Mouse (Mus musculus) hindbrain, embryonic 15.5 days (tissue): ENCODE data around the gene Syt3. TPM values are rescaled to one million over a fixed set of nuclear protein-coding genes. Genes with fewer than 3 reads are reported as not detected.

Experiments used
- ATAC-seq: fragments of 200-750 bp; cut with Nextera tagmentation; 2 replicates; pipeline ENCODE4 v1.8.0; 2017; ENCODE audit warnings: low read depth, moderate number of reproducible peaks, moderate TSS enrichment; ENCODE audit not compliant: low FRiP score
- H3K27ac ChIP-seq: fragments of 300-500 bp; sonication (generic); replicated peaks from 2 replicates; pipeline ENCODE4 v1.5.1; 2015; ENCODE audit warnings: mild to moderate bottlenecking, inconsistent platforms
- H3K27me3 ChIP-seq: fragments of 300-500 bp; sonication (generic); 2 replicates; pipeline ENCODE4 v1.6.1; 2015; ENCODE audit warnings: control low read depth, inconsistent platforms
- H3K36me3 ChIP-seq: fragments of 300-500 bp; sonication (generic); 2 replicates; pipeline ENCODE4 v1.6.1; 2015; ENCODE audit warnings: control low read depth, inconsistent platforms
- H3K4me1 ChIP-seq: fragments of 300-500 bp; sonication (generic); replicated peaks from 2 replicates; pipeline ENCODE4 v1.6.1; 2015; ENCODE audit warnings: control low read depth, inconsistent platforms
- H3K4me2 ChIP-seq: fragments of 300-500 bp; sonication (generic); 2 replicates; pipeline ENCODE4 v1.6.1; 2015; ENCODE audit warnings: moderate library complexity, mild to moderate bottlenecking, inconsistent platforms
- H3K4me3 ChIP-seq: fragments of 300-500 bp; sonication (generic); 2 replicates; pipeline ENCODE4 v1.5.1; 2015; ENCODE audit warnings: mild to moderate bottlenecking, inconsistent platforms
- H3K9ac ChIP-seq: fragments of 300-500 bp; sonication (generic); 2 replicates; pipeline ENCODE4 v1.6.1; 2015; ENCODE audit warnings: inconsistent platforms
- H3K9me3 ChIP-seq: fragments of 300-500 bp; sonication (generic); 2 replicates; pipeline ENCODE4 v1.6.1; 2016; ENCODE audit warnings: control low read depth, inconsistent platforms
- WGBS: fragments of 180-500 bp; shearing (Covaris S2); methylation state at CpG from one replicate; pipeline ENCODE4 v1.1.7; 2015; 5-methylcytosine and 5-hydroxymethylcytosine counted together
- polyA plus RNA-seq: library from polyadenylated mRNA; unstranded; fragments of >200 nt; fragmentation: Nextera tagmentation; extraction: Ambion mirVana; gene quantifications from 2 replicates; pipeline ENCODE4 v1.2.1, GENCODE M21; 2015

The Syt3 gene
- polyA plus RNA-seq, 1 experiment from 2014 or later, result 68.8 TPM

DNA sequence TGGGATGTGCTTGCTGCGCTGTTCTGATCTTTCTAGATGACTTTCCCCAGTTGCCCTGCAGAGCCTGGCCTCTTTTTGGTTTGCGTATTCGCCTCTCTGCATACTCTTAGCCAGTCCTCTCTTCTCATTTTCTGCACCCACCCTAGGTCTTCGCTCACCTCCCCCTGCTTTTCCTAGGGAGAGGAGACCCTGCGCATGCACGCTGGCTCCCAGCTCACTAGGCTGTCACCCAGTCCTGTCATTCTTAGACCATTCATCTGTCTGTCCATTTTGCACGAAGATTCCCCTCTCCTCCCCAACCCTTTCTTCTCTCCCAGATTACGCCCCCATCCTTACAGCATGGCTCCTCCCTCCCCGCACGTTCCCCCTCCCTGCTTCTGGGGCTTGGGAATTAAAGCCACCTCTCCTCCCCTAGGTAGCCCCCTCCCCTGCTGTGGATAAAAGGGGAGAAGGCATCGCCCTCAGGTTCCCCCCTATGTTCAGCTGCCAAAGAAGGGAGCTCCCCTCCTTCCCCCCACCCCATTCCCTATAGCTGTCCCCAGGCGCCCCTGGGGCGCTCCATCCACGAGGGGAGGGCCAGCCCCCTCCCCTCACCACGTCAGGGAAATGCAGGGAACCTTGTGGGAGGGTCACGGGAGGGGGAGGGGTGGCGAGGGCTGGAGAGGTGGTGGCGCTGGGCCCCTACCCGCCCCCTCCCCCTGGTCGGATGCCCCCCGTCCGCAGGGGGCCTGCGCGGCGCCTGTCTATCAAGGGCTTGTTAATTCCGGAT, 24.8 kb upstream of the Syt3 start:
- 4% methylated on average over 22 of the region's 26 CpGs for WGBS
- Histone ChIP-seq H3K27ac (peak overlapping the region; percentile 92), H3K27me3 (peaks cover 6% of the 10 kb centered on the region; the same call in 1 of the 2 replicates), H3K4me2 (peak overlapping the region; percentile 98), H3K9ac (peak overlapping the region; percentile 49), H3K4me3 (peak overlapping the region; percentile 56), H3K36me3 (0 out of 2 replicates have a peak, but pooled peaks cover 7% of the 10 kb centered on the region), H3K9me3 (no peaks in the 10 kb centered on the region), H3K4me1 (peaks cover 35% of the 10 kb centered on the region)
- ATAC-seq, result peak; percentile 10; the same call in 1 of the 2 replicates

DNA sequence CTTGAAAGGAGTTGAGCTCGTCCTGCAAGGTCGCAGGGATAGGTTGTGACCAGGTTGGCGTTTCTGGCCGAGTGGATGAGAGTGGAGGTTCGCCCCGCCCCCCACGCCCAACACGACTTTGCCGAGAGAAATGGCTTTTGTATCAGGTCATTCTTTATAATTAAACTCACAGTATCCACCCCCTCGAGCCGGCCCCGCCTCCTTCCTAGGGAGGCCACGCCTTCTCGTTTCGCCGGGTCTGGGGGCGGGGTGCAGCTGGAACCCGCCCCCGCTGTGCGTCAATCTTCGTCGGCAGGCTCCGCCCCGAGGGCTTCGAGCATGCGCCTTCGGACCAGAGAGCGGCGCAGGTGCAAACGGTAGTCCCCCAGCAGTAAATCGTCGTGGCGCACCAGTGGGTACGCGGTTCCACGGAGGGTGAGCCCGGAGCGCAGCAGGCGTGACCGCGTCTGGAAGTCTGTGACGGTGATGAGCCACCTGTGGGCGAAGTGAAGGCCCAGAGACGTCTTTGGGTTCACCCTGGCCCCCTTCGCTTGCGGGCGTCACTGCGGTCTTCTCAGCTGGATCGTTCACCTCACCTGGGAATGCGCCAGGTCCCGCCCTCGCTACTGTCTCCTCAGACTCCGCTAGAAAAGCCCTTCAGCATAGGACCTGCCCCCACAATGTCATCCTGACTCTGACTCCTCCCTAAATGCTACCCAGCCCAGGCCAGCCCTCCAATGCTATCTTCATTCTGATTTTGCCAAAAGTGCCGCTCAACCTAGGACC, 23.8 kb upstream of the Syt3 start:
- Histone ChIP-seq H3K4me3 (peak overlapping the region; percentile 56), H3K9ac (peak overlapping the region; percentile 69), H3K27ac (peak overlapping the region; percentile 92), H3K36me3 (0 out of 2 replicates have a peak, but pooled peaks cover 2% of the 10 kb centered on the region), H3K27me3 (peaks cover 5% of the 10 kb centered on the region; the same call in 1 of the 2 replicates), H3K4me2 (peak overlapping the region; percentile 98), H3K9me3 (no peaks in the 10 kb centered on the region), H3K4me1 (peaks cover 35% of the 10 kb centered on the region)
- ATAC-seq, result peak; percentile 87
- under 1% methylated on average over 54 of the region's 54 CpGs for WGBS

DNA sequence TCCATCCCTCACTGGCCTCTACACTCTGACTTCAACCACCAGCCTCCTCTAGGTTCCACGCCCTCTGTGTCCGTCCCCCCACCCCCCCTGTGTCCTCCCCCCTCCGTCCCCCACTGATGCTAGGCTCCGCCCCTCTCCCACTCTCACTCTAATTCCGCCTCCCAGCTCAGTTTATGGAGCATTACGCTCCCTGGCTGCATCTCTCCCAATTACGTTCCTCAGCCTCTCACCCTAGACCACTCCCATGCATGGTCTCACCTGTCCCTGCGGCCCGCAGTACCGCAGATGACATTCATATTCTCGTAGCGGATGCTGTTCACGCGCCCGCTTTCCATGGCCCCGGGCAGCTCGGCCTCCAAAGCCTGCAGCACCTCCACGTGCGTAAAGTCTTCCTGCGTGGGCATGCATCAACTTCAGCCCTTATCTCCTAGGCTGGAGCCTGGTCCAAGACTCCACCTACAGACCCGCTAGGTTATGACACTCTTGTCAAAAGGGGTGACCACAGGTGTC, 23.1 kb upstream of the Syt3 start:
- H3K27ac ChIP-seq, result peak overlapping the region; percentile 92
- H3K4me2 ChIP-seq, result peak overlapping the region; percentile 98
- peaks cover 35% of the 10 kb centered on the region for H3K4me1 ChIP-seq
- WGBS, result 5% methylated on average over 21 of the region's 21 CpGs
- peak overlapping the region; percentile 69 for H3K9ac ChIP-seq
- H3K9me3 ChIP-seq, result no peaks in the 10 kb centered on the region
- peaks cover 5% of the 10 kb centered on the region; the same call in 1 of the 2 replicates for H3K27me3 ChIP-seq
- ATAC-seq, result peak; percentile 60
- peak overlapping the region; percentile 56 for H3K4me3 ChIP-seq
- H3K36me3 ChIP-seq, result no peaks in the 10 kb centered on the region

DNA sequence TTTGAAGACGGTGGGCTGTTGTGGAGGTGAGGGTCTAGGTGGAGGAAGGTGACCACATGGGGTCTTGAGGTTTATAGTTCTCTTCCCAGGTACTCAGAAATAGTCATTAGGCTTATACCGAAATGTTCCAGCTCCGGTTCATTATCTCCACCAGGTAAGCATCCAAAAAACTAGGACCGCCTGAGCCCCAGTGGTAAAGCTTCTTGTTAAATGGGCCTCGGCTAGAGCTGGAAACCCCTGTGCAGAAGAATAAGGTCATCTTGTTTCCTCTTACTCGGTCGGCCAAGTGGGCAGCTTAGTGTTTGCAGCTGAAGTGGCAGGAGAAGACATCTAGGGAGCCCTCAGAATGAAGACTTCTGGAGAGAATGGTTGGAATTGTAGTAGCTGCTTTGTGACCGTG, 11.2 kb upstream of the Syt3 start:
- ATAC-seq, result no peak
- Histone ChIP-seq H3K4me1 (peaks cover 14% of the 10 kb centered on the region), H3K4me3 (no peak overlapping the region), H3K4me2 (no peak overlapping the region), H3K27me3 (no peaks in the 10 kb centered on the region), H3K9ac (no peak overlapping the region), H3K36me3 (no peaks in the 10 kb centered on the region), H3K9me3 (no peaks in the 10 kb centered on the region), H3K27ac (no peak overlapping the region)
- WGBS, result 93% methylated on average over 8 of the region's 8 CpGs

DNA sequence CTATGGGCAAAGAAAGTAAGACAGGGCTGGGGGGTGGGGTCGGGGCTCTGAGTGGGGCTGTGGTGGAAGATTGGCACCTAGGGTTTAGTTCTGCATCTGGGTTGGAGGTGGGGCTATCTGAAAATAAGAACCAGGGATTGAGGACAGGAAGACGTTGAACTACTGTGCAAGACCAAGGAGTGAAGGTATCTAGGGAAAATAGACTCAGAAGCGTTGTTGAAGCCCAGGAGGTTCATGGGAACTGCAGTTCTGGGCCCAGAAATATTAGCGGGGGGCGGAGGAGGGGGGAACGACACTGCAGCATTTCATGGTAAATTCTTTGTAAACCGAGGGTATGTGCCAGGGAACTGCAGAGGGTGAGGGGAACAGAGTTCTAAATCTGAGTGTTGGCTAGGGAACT, 10.4 kb upstream of the Syt3 start:
- Histone ChIP-seq H3K9me3 (no peaks in the 10 kb centered on the region), H3K4me1 (peaks cover 14% of the 10 kb centered on the region), H3K9ac (peak overlapping the region; percentile 33), H3K4me3 (peak overlapping the region; percentile 52), H3K27ac (peak overlapping the region; percentile 45; the same call in 1 of the 2 replicates), H3K4me2 (peak overlapping the region; percentile 82), H3K27me3 (no peaks in the 10 kb centered on the region), H3K36me3 (no peaks in the 10 kb centered on the region)
- no peak; the same call in 1 of the 2 replicates for ATAC-seq
- WGBS, result 17% methylated on average over 7 of the region's 7 CpGs

DNA sequence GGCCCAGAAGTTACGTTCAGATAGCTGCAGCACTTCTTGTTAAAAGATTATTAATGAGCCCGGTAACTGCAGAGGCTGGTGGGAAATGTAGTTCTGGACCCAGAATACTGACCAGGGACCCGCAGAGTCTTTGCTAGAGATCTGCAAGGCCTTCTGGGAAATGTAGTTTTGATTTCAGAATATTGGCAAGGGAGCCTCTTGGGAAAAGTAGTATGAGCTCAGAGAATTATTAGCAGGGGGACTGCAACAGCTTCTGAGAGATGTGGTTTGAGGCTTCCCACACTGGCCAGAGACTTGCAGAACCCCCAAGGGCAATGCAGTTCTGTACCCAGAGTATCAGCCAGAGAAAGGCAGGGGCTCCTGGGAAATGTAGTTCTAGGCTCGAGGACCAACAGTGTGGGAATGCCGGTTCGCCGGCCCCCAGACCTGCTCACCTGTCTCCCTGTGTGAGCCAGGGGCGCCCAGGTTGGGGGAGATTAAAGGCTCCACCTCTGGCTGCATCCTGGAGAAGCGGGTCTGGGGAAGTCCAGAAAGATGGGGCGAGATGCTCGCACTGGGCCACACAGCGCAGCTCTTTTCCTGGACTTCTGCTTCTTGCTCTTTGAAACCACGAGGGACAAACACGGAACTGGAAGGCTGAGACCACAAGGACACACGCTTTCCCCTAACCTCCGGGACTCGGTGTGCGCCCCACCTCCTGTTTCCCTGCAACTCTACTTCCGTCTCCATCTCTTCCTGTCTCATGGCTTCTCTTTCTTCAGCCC, 9.8 kb upstream of the Syt3 start:
- Histone ChIP-seq H3K9ac (peak overlapping the region; percentile 53), H3K9me3 (no peaks in the 10 kb centered on the region), H3K36me3 (no peaks in the 10 kb centered on the region), H3K27me3 (no peaks in the 10 kb centered on the region), H3K27ac (peak overlapping the region; percentile 79), H3K4me1 (peaks cover 14% of the 10 kb centered on the region), H3K4me3 (peak overlapping the region; percentile 52), H3K4me2 (peak overlapping the region; percentile 82)
- under 1% methylated on average over 19 of the region's 19 CpGs for WGBS
- peak; percentile 91 for ATAC-seq

DNA sequence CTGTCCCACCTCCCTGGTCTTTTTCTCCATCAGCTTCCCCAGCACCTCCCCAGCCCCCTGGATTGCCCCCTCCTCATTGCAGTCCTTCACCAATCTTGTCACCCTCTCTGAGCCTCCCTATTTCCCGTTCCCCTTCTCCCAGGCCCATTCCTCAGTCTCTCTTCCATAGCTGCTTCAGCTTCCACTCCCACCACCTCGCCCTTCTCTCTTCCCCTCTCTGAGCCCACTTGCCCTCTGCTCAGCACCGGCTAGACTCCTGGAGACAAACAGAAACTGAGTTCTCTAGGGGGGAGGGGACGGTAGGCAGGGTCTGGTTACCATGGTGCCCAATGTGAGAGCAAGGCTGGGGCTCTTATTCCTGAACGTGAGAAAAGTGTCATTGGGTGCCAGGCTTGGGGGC, 9.1 kb upstream of the Syt3 start:
- H3K9ac ChIP-seq, result peak overlapping the region; percentile 53
- H3K27ac ChIP-seq, result peak overlapping the region; percentile 79
- peak overlapping the region; percentile 82 for H3K4me2 ChIP-seq
- H3K4me1 ChIP-seq, result peaks cover 14% of the 10 kb centered on the region
- ATAC-seq, result peak; percentile 25; the same call in 1 of the 2 replicates
- no peaks in the 10 kb centered on the region for H3K27me3 ChIP-seq
- WGBS, result 1% methylated on average over 5 of the region's 5 CpGs
- no peaks in the 10 kb centered on the region for H3K9me3 ChIP-seq
- no peaks in the 10 kb centered on the region for H3K36me3 ChIP-seq
- H3K4me3 ChIP-seq, result peak overlapping the region; percentile 52

DNA sequence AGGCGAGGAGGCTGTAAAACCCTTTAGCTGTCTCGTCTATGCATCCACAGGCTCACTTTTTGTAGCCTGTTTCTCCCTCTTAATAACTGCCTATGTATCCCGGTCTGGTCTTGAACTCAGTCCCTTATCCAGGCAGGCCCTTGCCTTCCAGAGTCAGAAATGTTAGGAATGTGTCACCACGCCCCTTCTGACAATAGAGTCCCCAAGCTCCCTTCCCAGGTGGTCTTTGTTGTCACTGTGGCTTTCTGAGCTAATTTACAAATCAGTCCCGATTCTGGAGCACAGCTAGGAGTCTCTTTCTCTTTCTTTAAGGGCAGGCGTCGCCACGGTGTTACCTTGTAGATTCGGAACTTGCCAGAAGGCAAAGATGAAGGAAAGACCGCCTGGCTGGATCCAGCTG, 8.7 kb upstream of the Syt3 start:
- peak overlapping the region; percentile 79 for H3K27ac ChIP-seq
- peaks cover 14% of the 10 kb centered on the region for H3K4me1 ChIP-seq
- WGBS, result 5% methylated on average over 10 of the region's 10 CpGs
- no peaks in the 10 kb centered on the region for H3K9me3 ChIP-seq
- peak overlapping the region; percentile 82 for H3K4me2 ChIP-seq
- no peaks in the 10 kb centered on the region for H3K36me3 ChIP-seq
- H3K27me3 ChIP-seq, result no peaks in the 10 kb centered on the region
- ATAC-seq, result no peak
- peak overlapping the region; percentile 52 for H3K4me3 ChIP-seq
- peak overlapping the region; percentile 53; the same call in 1 of the 2 replicates for H3K9ac ChIP-seq

DNA sequence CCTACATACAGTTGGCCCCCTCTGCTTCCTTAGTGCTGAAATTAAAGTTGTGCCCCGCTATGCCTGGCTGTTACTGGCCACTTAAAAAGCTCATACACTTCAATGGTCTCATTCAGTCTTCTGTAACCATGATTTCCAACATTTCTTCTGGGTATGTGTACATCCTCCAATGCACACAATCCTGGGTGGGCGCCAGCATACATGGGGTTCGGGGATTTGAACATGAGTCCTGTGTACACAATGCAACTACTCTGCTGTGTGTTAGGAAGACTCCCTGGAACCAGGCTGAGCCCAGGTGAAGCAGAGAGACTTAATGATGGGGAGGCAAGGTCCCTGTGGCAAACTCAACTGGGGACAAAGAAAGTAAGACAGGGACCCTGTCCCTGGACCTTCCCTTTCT, 8.1 kb upstream of the Syt3 start:
- no peaks in the 10 kb centered on the region for H3K9me3 ChIP-seq
- ATAC-seq, result no peak
- WGBS, result 47% methylated on average over 3 of the region's 3 CpGs
- peaks cover 14% of the 10 kb centered on the region for H3K4me1 ChIP-seq
- no peak overlapping the region for H3K4me3 ChIP-seq
- H3K4me2 ChIP-seq, result no peak overlapping the region
- H3K27ac ChIP-seq, result no peak overlapping the region
- H3K36me3 ChIP-seq, result no peaks in the 10 kb centered on the region
- H3K27me3 ChIP-seq, result no peaks in the 10 kb centered on the region
- H3K9ac ChIP-seq, result no peak overlapping the region

DNA sequence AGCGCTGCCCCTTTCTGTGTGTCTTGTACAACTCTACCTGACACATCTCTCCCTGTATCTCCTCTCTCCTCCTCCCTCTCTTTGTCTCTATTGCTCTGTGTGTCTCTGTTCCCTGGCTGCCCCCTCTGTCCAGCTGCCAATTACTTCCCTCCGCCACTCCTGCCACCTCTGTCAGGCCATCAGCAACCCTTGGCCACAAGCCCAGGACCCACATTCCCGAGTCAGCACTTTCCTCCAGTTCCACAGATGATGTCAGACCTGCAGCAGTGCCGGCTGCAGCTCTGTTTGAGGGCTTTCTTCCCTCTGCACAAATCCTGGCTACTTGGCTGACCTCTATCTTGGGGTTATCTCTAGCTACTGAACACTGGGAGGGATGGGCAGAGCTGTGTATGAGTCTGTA, 5.6 kb upstream of the Syt3 start:
- Histone ChIP-seq H3K9me3 (no peaks in the 10 kb centered on the region), H3K4me2 (no peak overlapping the region), H3K9ac (no peak overlapping the region), H3K36me3 (no peaks in the 10 kb centered on the region), H3K4me3 (no peak overlapping the region), H3K27ac (no peak overlapping the region), H3K4me1 (peaks cover 20% of the 10 kb centered on the region), H3K27me3 (no peaks in the 10 kb centered on the region)
- no peak for ATAC-seq
- WGBS, result 40% methylated on average over 4 of the region's 4 CpGs

DNA sequence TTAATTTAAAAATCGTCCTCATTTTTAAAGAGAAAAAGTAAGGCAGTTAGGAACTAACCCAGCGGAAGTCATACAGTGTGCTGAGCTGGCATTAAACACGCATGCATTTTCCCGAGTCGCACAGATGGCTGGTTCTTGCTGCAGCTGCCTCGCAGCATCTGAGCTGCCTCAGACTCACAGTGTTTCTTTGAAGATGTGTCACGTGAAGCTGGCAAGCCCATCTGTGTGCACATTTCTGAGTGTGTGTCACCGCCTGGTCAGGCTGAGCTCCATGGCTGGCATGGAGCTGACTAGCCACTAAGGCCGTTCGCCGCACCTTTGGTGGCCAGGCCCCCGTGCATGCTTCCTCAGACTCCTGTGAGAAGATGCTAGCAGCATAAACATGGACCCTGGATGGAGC, 1.4 kb upstream of the Syt3 start:
- 46% methylated on average over 12 of the region's 12 CpGs for WGBS
- no peaks in the 10 kb centered on the region for H3K9me3 ChIP-seq
- H3K4me3 ChIP-seq, result no peak overlapping the region
- H3K4me1 ChIP-seq, result peaks cover 25% of the 10 kb centered on the region; the same call in 1 of the 2 replicates
- no peaks in the 10 kb centered on the region for H3K36me3 ChIP-seq
- peak overlapping the region; percentile 78 for H3K27ac ChIP-seq
- H3K27me3 ChIP-seq, result no peaks in the 10 kb centered on the region
- H3K4me2 ChIP-seq, result peak overlapping the region; percentile 18; the same call in 1 of the 2 replicates
- peak; percentile 33; the same call in 1 of the 2 replicates for ATAC-seq
- no peak overlapping the region for H3K9ac ChIP-seq
